Mouse (Mus musculus) myocyte (in vitro differentiated cells): ENCODE measurements around the gene Sectm1b.

Experiments
- MAX ChIP-seq: IDR thresholded peaks from one replicate; pipeline ENCODE4 v1.6.1; 2011; ENCODE audit warnings: low read depth, mild to moderate bottlenecking, control low read depth
- POLR2A ChIP-seq: IDR thresholded peaks from one replicate; pipeline ENCODE4 v1.6.1; 2011; ENCODE audit warnings: low read depth, mild to moderate bottlenecking, control low read depth, moderate library complexity; ENCODE audit not compliant: insufficient read length

- no peak for TF ChIP-seq POLR2A
- no peak for TF ChIP-seq MAX
Observed at GRCm38 (mm10) chr11:121010044-121010755, 53.2 kb downstream of the Sectm1b start.
